Mouse (Mus musculus) cortical plate, adult 2 months (tissue): ENCODE measurements around the gene Afg1l.

Source experiments
- CTCF ChIP-seq: fragments of 200-500 bp; IDR thresholded peaks from 2 replicates; pipeline ENCODE4 v1.5.1; 2011; ENCODE audit warnings: mild to moderate bottlenecking, control low read depth, low read length; ENCODE audit not compliant: insufficient read depth; ENCODE audit errors: extremely low read depth
- POLR2A ChIP-seq: fragments of 200-500 bp; IDR thresholded peaks from 2 replicates; pipeline ENCODE4 v1.6.1; 2011; ENCODE audit warnings: mild to moderate bottlenecking, low read length, control low read depth; ENCODE audit not compliant: insufficient read depth; ENCODE audit errors: extremely low read depth

GRCm38 (mm10) chr10:42488606-42489296, 10.4 kb upstream of the Afg1l start:
- no peak for TF ChIP-seq CTCF
- TF ChIP-seq POLR2A: no peak
